Mouse (Mus musculus) liver, adult (tissue): ENCODE results near the gene Chrna1.

Experiments used
- GATA4 ChIP-seq: IDR thresholded peaks from 2 replicates; pipeline ENCODE4 v1.6.1; 2014; ENCODE audit warnings: mild to moderate bottlenecking, low read length; ENCODE audit not compliant: insufficient replicate concordance

The Chrna1 gene

GRCm38 (mm10) chr2:73573556-73573955 is 6.6 kb downstream of the Chrna1 start:
- no peak for TF ChIP-seq GATA4

GRCm38 (mm10) chr2:73572539-73573372 is 7.4 kb downstream of the Chrna1 start:
- TF ChIP-seq GATA4, result no peak

DNA sequence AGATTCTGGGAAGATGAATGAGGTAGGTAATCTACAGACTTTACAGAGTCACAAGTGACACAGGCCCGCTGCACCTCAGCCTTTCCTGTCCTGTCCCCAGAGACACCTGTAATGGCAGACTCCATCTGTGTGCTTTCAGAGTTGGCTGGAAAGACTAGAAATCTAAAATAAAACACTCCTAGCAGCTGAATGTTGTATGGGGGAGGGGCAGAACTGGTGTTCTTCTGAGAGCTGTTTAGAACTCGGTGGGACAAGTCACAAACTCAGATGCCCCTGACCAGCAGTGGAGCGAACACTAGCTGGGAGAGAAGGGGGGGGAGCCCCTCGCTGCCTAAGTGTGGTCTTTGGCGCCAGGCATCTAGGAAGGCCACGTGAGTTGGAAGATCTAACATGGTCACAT is 8.2 kb downstream of the Chrna1 start:
- no peak for TF ChIP-seq GATA4

GRCm38 (mm10) chr2:73571304-73571703 is 8.8 kb downstream of the Chrna1 start:
- no peak for TF ChIP-seq GATA4

DNA sequence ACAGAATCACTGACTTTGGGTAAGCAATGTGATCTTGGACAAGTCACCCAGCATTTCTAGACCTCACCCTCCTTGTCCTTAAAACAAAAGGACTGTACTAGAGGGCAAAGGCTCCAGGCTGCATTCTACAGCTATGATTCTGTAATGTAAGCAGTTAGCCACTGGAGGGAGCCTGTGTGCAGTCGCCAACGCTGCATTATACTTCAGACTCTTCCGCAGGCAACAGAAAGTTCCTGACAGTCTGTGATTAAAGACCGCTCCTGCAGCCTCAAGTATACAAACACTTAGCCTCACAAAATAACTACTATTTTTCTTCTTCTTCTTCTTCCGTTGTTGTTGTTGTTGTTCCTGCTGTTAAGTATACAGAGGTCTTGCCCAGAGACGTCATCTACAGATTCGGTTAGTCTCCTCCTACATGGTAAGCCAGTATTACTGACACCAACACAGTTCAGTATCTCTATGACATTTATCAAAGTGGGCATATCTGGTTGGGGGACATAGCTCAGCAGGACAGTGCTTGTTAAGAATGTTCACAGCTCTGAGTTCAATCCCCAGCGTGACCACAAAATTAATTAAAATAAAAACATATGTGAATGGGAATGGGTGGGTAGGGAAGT is 13.0 kb downstream of the Chrna1 start:
- TF ChIP-seq GATA4, result no peak

DNA sequence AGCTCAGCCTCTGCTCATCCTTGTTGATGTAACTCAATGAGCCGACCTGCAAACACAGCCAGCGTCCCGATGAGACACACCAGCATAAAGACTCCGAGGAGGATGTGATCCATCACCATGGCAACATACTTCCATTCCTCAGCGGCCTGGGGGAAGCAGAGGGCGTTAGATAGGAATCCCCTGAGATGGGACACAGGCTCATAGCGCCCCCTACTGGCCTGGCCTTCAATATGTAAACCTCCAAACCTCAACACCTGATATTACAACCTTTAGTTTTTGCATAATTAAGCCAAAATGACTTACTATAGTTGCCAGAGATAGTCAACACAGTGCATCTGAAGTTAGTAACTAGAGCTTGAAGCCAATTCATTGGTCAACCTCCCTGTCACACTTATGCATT is 14.0 kb downstream of the Chrna1 start:
- no peak for TF ChIP-seq GATA4

- no peak for TF ChIP-seq GATA4
Observed at GRCm38 (mm10) chr2:73563690-73564089, 16.4 kb downstream of the Chrna1 start.

GRCm38 (mm10) chr2:73562656-73563055 is 17.5 kb downstream of the Chrna1 start:
- TF ChIP-seq GATA4, result no peak

DNA sequence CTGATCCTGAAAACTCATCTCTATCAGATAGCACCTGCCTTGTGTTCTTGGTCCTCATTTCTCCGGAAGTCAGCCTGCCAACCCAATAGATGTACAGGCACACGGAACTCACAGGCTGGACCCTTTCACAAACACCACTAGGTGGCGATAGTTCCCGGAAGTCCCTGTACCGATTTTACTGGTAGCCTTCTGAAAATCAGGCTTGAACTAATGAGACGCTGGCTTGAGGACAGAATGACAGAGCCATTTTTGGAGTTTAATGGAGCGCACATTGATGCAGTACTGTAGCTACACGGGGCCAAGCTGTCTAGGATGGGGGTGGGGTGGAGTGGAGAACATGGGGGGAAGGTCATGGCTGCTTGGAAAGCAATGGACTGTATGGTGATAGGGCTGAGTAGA is 18.5 kb downstream of the Chrna1 start:
- TF ChIP-seq GATA4, result no peak

- no peak for TF ChIP-seq GATA4
Observed at GRCm38 (mm10) chr2:73560899-73561664, 19.1 kb downstream of the Chrna1 start.

- no peak for TF ChIP-seq GATA4
Observed at GRCm38 (mm10) chr2:73560445-73560844, 19.7 kb downstream of the Chrna1 start.

- TF ChIP-seq GATA4, result no peak
Observed at GRCm38 (mm10) chr2:73557956-73558355, 22.2 kb downstream of the Chrna1 start.

- TF ChIP-seq GATA4, result no peak
Observed at GRCm38 (mm10) chr2:73554389-73554788, 25.7 kb downstream of the Chrna1 start.

DNA sequence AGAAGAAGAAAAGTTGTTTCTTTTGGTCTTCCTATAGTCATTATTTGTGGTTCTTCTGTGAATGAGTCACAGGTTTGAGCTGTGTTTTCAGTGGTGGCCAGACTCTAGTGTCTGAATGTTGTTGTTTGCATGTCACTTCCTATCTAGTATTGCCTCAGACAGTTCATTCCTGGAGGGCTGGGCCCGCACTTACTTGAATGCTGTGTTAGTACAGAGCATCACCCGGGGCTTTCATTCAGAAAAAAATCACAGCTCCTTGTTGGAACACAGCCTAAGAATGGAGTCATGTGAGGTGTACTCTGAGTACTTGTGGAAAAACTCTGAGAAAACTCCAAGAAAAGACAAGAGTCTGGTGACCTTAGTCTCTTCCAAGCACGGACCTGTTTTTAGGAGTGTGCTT is 27.2 kb downstream of the Chrna1 start:
- TF ChIP-seq GATA4, result no peak

GRCm38 (mm10) chr2:73550725-73551124 is 29.4 kb downstream of the Chrna1 start:
- TF ChIP-seq GATA4, result no peak

DNA sequence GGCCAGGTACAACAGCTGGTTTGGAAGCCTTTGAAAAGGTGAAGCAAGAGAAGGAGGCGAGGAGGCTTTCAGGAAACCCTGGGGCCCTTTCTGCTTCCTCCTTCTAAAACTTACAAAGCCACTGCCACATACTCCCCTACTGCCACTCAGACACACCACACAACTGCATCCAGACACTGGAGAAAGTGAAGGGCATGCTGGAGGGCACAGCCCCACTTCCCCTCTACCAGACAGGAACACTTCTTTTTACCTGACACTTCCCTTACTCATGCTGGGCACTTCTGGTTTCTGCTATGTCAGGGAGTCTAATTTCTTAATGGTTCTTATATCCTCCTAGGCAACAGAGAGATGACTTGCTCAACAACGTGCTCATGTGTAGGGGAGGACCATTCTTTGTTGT is 31.6 kb downstream of the Chrna1 start:
- TF ChIP-seq GATA4, result no peak
